Mouse (Mus musculus) spleen, adult 10 weeks (tissue): ENCODE results near the gene Dcaf8. TPM values are rescaled to one million over a fixed set of nuclear protein-coding genes. Genes with fewer than 3 reads are reported as not detected.

ENCODE experiments used
- polyA plus RNA-seq: library from polyadenylated mRNA; stranded (reverse); fragments of 350-450 nt; fragmentation: Illumina TruSeq; extraction: RNeasy Lipid Tissue Mini Kit (QIAGEN cat#74804); gene quantifications from one replicate; pipeline ENCODE4 v1.2.3, GENCODE M21; 2015; ENCODE audit warnings: low replicate concordance; ENCODE audit not compliant: insufficient read depth

Dcaf8 gene
- 98.3 TPM for polyA plus RNA-seq

DNA sequence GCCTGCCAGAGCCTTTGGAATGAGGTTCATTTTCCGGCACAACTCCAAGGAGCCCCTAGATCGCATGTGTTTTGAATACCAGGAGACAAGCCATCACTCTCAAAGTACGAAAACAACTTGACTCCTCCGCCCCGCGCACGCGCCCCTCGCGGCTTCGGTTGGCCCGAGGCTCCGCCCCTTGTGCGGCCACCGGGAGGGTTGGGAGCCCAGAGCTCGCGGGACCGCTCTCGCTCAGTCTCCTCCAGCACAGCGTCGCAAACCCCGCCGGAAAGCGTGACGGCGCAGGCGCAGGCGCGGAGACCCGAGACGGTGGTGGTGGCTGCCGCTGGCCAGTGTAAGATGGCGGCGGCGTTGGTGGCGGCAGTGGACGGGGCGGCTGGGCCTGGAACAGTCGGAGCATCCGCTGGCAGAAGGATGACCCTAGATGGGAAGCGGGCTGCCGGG is at the start of gene Dcaf8:
Dcaf8 (plus strand) TSS at position 250 of the 444 bp plus-strand sequence.

GRCm38 (mm10) chr1:172126376-172127347 is 21.2 kb upstream of the Dcaf8 start, which contains the start of gene Pex19:
TSS of gene Pex19 (plus strand) at chr1:172126755.

DNA sequence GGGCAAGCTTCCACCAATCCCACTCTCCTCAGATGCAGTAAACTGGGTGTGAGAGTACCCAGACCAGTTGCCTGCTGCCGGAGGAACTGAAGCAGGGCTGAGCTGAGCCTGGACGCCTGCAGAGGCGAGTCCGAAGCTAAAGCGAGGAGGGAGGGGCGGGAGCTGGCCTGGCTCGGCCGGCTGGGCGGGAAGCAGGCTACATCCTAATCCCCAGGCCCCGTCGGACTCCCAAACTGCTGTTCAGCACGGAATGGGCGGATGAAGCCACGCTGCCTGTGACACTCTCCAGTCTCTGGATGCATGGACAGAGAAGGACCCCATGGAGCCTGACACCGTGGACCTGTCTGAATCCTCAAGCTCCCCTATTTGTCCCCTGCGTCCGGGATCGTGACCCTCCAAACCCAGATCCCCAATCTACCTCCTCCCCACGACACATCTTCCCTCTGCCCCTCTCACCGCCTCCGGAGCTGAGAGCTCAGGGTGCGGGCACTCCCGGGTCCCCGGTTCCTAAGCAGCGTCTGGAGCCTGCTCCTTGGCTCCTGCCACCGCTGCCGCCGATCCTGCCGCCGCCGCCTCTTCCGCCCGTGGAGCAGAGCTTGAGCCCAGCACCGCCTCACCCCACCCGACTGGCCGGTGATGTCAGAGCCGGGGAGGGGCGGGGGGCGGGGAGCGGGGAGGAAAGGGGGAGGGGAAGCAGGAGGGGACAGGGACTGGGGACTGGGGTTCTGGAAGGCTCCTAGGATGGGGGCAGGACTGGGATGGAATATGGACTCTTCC is 58.4 kb downstream of the Dcaf8 start, which contains the start of gene Pea15a:
Pea15a (minus strand) TSS at position 664 of the 777 bp plus-strand sequence.

DNA sequence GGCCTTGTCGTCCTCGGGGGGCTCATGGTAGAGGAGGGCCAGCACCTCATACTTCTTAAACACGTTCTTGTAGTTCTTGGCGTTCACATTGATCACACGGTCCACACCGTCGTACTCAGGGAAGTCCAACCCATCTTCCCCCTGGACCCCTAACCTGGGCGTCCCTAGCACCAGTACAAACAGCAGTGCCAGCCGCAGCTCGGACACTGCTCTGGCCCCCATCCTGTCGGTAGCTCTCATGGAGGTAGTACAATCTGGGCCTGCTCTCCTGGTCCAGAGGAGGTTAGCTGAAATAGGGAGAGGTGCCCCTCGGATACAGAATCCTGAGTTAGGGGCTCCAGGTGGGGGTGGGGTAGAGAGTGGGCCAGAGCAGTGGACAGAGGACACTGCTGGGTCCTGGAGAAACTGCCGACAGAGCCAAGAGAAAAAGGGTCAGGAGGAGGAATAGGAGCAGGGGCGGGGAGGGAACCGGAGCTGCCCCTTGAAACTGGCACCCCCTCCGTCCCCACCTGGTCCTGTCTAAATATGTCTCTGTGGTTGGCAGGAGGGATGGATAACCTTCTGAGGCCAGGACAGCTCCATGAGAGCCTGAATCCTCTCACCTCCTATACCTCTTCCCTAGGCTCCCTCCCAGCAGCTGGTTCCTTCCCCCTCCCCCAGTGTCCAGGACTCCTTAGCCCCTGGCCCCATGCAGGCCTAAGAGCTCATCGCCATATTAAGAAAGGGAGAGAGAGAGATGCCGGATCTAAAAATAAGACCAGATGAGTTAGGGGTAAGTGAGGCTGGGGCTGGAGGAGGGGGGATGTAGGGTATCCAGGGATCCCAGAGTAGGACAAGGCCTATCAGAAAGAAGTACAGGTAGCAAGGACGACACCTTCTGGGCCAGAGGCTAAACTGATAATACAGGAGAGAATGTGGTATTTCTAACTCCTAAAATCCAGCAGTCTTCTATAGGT is 71.8 kb downstream of the Dcaf8 start, which contains the start of gene Casq1:
Casq1 (minus strand) TSS at position 418 of the 956 bp plus-strand sequence.

Other genes with a start within 250 kb of the Dcaf8 start
- gene Slamf6, start 230.6 kb upstream of the Dcaf8 start, polyA plus RNA-seq: 156 TPM
- 3.0 TPM for gene Vangl2, start 119.6 kb upstream of the Dcaf8 start, polyA plus RNA-seq
- not detected for gene Nhlh1, start 90.5 kb upstream of the Dcaf8 start, polyA plus RNA-seq
- gene Copa, start 65.6 kb upstream of the Dcaf8 start, polyA plus RNA-seq: 204 TPM
- gene Ncstn, start 65.3 kb upstream of the Dcaf8 start, polyA plus RNA-seq: 79.4 TPM
- 45.3 TPM for gene Pex19, start 21.3 kb upstream of the Dcaf8 start, polyA plus RNA-seq
- 108 TPM for gene Pea15a, start 58.7 kb downstream of the Dcaf8 start, polyA plus RNA-seq
- 0.29 TPM for gene Casq1, start 71.8 kb downstream of the Dcaf8 start, polyA plus RNA-seq
- gene Atp1a4, start 110.3 kb downstream of the Dcaf8 start, polyA plus RNA-seq: 0.07 TPM
- gene Igsf8, start 113.6 kb downstream of the Dcaf8 start, polyA plus RNA-seq: 10.4 TPM
- 3.0 TPM for gene Atp1a2, start 150.0 kb downstream of the Dcaf8 start, polyA plus RNA-seq
- gene Kcnj9, start 181.2 kb downstream of the Dcaf8 start, polyA plus RNA-seq: 1.7 TPM
- 23.5 TPM for gene Kcnj10, start 193.1 kb downstream of the Dcaf8 start, polyA plus RNA-seq
- gene Pigm, start 228.5 kb downstream of the Dcaf8 start, polyA plus RNA-seq: 33.5 TPM